Mouse (Mus musculus) midbrain, embryonic 16.5 days (tissue): Measurements from ENCODE around the gene Rapgef4. TPM values are rescaled to one million over a fixed set of nuclear protein-coding genes. Genes with fewer than 3 reads are reported as not detected.

Experiments
- ATAC-seq: fragments of 200-750 bp; cut with Nextera tagmentation; 2 replicates; pipeline ENCODE4 v1.8.0; 2017; ENCODE audit warnings: moderate TSS enrichment
- H3K27ac ChIP-seq: fragments of 300-500 bp; sonication (generic); 2 replicates; pipeline ENCODE4 v1.5.1; 2014; ENCODE audit warnings: mild to moderate bottlenecking, low read length, mixed read lengths
- H3K27me3 ChIP-seq: fragments of 300-500 bp; sonication (generic); 2 replicates; pipeline ENCODE4 v1.6.1; 2014; ENCODE audit warnings: low read depth, low read length, mixed read lengths; ENCODE audit not compliant: control insufficient read depth, insufficient read depth
- H3K36me3 ChIP-seq: fragments of 300-500 bp; sonication (generic); 2 replicates; pipeline ENCODE4 v1.6.1; 2014; ENCODE audit warnings: mild to moderate bottlenecking, low read length, moderate library complexity, mixed read lengths; ENCODE audit not compliant: control insufficient read depth, insufficient read depth
- H3K4me1 ChIP-seq: fragments of 300-500 bp; sonication (generic); 2 replicates; pipeline ENCODE4 v1.6.1; 2014; ENCODE audit warnings: mild to moderate bottlenecking, low read length, mixed read lengths; ENCODE audit not compliant: control insufficient read depth, insufficient read depth
- H3K4me2 ChIP-seq: fragments of 300-500 bp; sonication (generic); 2 replicates; pipeline ENCODE4 v1.6.1; 2014; ENCODE audit warnings: mild to moderate bottlenecking, low read length, mixed read lengths
- H3K4me3 ChIP-seq: fragments of 300-500 bp; sonication (generic); 2 replicates; pipeline ENCODE4 v1.5.1; 2014; ENCODE audit warnings: low read depth, mild to moderate bottlenecking, low read length, moderate library complexity, mixed read lengths
- H3K9ac ChIP-seq: fragments of 300-500 bp; sonication (generic); 2 replicates; pipeline ENCODE4 v1.6.1; 2014; ENCODE audit warnings: low read depth, low read length, mixed read lengths
- H3K9me3 ChIP-seq: fragments of 300-500 bp; sonication (generic); replicated peaks from 2 replicates; pipeline ENCODE4 v1.6.1; 2014; ENCODE audit warnings: mild to moderate bottlenecking, low read length, mixed read lengths; ENCODE audit not compliant: control insufficient read depth, poor library complexity, severe bottlenecking
- WGBS: fragments of 180-500 bp; shearing (Covaris S2); extraction: QIAGEN DNeasy Blood & Tissue Kit; methylation state at CpG from one replicate; pipeline ENCODE4 v1.1.7; 2014; 5-methylcytosine and 5-hydroxymethylcytosine counted together
- polyA plus RNA-seq: library from polyadenylated mRNA; unstranded; fragments of >200 nt; fragmentation: Nextera tagmentation; extraction: Ambion mirVana; gene quantifications from 2 replicates; pipeline ENCODE4 v1.2.1, GENCODE M21; 2015

Gene Rapgef4
- polyA plus RNA-seq, 1 experiment from 2014 or later = 40.2 TPM

DNA sequence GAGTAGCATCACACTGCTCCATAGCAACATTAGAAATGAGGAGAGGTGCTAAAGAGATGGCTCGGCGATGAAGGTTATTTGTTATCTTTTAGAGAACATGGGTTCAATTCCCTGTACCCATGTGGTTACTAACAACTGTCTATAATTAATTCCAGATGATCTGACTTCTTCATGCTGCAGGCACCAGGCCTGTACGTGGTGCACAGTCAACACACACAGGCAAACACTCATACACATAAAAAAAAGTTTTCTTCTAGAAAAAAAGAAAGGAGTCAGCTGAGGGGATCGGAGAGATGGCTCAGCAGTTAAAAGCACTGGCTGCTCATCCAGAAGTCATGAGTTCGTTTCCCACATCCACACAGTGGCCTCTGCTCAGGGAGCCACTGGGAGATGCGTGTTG, 314.0 kb downstream of the Rapgef4 start:
- H3K9me3 ChIP-seq = no peaks in the 10 kb centered on the region
- H3K27ac ChIP-seq = no peak overlapping the region
- no peak overlapping the region for H3K9ac ChIP-seq
- no peak overlapping the region for H3K4me2 ChIP-seq
- H3K4me3 ChIP-seq = no peak overlapping the region
- 88% methylated on average over 6 of the region's 6 CpGs for WGBS
- H3K4me1 ChIP-seq = no peaks in the 10 kb centered on the region
- H3K36me3 ChIP-seq = no peaks in the 10 kb centered on the region
- H3K27me3 ChIP-seq = no peaks in the 10 kb centered on the region
- no peak for ATAC-seq

GRCm38 (mm10) chr2:72296984-72297715, 316.1 kb downstream of the Rapgef4 start:
- no peak overlapping the region for H3K27ac ChIP-seq
- no peaks in the 10 kb centered on the region for H3K27me3 ChIP-seq
- H3K4me2 ChIP-seq = no peak overlapping the region
- no peak overlapping the region for H3K9ac ChIP-seq
- no peak overlapping the region for H3K4me3 ChIP-seq
- WGBS = 92% methylated on average over 10 of the region's 10 CpGs
- no peaks in the 10 kb centered on the region for H3K9me3 ChIP-seq
- ATAC-seq = no peak
- no peaks in the 10 kb centered on the region for H3K4me1 ChIP-seq
- no peaks in the 10 kb centered on the region for H3K36me3 ChIP-seq

DNA sequence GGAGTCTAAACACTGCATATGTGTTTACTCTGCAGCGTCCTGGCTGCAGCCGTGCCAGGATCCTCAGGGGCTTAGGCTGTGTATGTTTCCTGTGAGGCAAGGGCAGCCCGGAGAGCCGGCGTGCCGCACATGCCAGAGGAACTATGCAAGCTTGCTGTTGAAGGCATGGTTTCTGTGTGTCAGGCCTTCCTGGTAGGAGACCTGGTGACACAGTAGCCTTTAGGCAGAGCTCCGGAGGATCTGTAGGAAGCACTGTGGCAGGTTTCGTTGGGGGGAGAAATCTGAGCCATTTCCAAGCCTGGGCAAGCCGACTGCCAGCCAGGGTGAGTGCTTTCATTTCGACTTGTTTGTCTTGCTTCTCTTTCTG, 316.7 kb downstream of the Rapgef4 start:
- 82% methylated on average over 10 of the region's 10 CpGs for WGBS
- H3K27me3 ChIP-seq = no peaks in the 10 kb centered on the region
- no peaks in the 10 kb centered on the region for H3K4me1 ChIP-seq
- H3K4me2 ChIP-seq = no peak overlapping the region
- no peak overlapping the region for H3K4me3 ChIP-seq
- no peak for ATAC-seq
- no peak overlapping the region for H3K9ac ChIP-seq
- H3K36me3 ChIP-seq = no peaks in the 10 kb centered on the region
- no peak overlapping the region for H3K27ac ChIP-seq
- H3K9me3 ChIP-seq = no peaks in the 10 kb centered on the region

DNA sequence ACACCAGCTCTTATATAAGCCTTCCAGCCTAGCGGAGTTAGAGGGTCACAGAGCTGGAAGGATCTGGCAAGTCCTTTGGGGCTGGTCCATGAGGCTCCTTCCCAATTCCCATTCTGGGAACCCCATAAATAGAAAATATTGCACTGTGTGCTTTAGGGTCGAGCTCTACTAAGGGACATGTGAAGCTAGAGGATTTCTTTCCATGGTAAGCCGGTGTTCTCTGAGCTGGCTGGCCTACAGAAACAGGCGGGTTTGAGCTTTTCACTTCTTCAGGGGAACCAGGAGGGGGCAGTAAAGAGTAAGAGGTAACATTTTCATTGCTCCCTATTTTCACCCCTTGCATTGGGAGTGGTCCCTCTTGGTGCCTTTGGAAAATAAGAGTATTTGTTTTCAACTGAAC, 317.4 kb downstream of the Rapgef4 start:
- H3K27me3 ChIP-seq = no peaks in the 10 kb centered on the region
- 52% methylated on average over 4 of the region's 4 CpGs for WGBS
- ATAC-seq = no peak
- no peaks in the 10 kb centered on the region for H3K4me1 ChIP-seq
- no peak overlapping the region for H3K27ac ChIP-seq
- H3K9me3 ChIP-seq = no peaks in the 10 kb centered on the region
- no peak overlapping the region for H3K4me2 ChIP-seq
- no peak overlapping the region for H3K4me3 ChIP-seq
- H3K36me3 ChIP-seq = no peaks in the 10 kb centered on the region
- H3K9ac ChIP-seq = no peak overlapping the region

GRCm38 (mm10) chr2:72301194-72301916, 320.3 kb downstream of the Rapgef4 start:
- Histone ChIP-seq H3K4me3 (no peak overlapping the region), H3K9ac (no peak overlapping the region), H3K27ac (no peak overlapping the region), H3K9me3 (no peaks in the 10 kb centered on the region), H3K4me2 (no peak overlapping the region), H3K4me1 (no peaks in the 10 kb centered on the region), H3K27me3 (no peaks in the 10 kb centered on the region), H3K36me3 (no peaks in the 10 kb centered on the region)
- no peak for ATAC-seq
- 88% methylated on average over 9 of the region's 9 CpGs for WGBS

GRCm38 (mm10) chr2:72305738-72306137, 324.7 kb downstream of the Rapgef4 start:
- Histone ChIP-seq H3K9ac (no peak overlapping the region), H3K9me3 (no peaks in the 10 kb centered on the region), H3K4me3 (no peak overlapping the region), H3K4me1 (no peaks in the 10 kb centered on the region; the same call in 1 of the 2 replicates), H3K36me3 (no peaks in the 10 kb centered on the region), H3K4me2 (no peak overlapping the region), H3K27me3 (no peaks in the 10 kb centered on the region), H3K27ac (no peak overlapping the region)
- no peak for ATAC-seq
- 92% methylated on average over 7 of the region's 7 CpGs for WGBS

Other genes starting within 250 kb of the Rapgef4 start
- gene Itga6, start 235.6 kb upstream of the Rapgef4 start, polyA plus RNA-seq = 17.7 and 23.7 TPM in 2 replicates
- 23.9 and 27.7 TPM in 2 replicates for gene Pdk1, start 108.0 kb upstream of the Rapgef4 start, polyA plus RNA-seq